Mouse (Mus musculus) activated CD4-positive, CD25-positive, alpha-beta regulatory T cell, adult 4 months (primary cell): ENCODE results near the gene En2. TPM values are rescaled to one million over a fixed set of nuclear protein-coding genes. Genes with fewer than 3 reads are reported as not detected.

Experiments
- ATAC-seq: one replicate; pipeline ENCODE4 v1.8.0; 2017
- polyA plus RNA-seq, 2 experiments: library from polyadenylated mRNA; unstranded; fragments of 100-300 nt; shearing (Covaris generic); gene quantifications; one replicate each; pipeline ENCODE4 v1.2.1; 2017

Gene En2
- polyA plus RNA-seq, 2 experiments from 2014 or later = not detected

DNA sequence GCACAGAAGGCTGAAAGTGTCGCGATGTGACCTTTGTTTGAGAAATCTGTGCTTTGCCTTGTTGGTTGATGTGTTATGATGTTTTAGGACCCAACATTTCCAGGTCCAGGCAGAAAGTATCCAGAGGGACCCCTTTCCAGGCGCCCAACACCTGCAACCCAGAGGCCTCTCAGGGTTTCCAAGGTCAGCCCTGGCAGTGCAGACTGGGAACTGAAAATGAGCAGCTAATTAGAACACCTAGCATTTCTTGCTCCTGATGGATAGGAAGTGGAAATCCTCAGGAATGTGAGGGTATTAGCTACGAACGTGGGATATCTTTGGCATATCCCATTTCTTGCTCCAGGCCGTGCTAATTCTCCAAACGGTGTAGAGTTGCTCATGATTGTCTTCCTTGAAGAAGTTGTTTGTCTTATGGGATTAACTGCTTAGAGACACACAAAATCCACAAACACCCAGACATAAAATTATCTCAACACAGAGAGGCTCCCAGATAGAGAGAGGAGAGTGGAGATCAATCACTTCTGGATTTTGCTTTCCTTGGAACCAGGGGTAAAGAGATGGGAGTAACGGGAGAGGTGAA lies 5.5 kb upstream of the En2 start:
- no peak for ATAC-seq

DNA sequence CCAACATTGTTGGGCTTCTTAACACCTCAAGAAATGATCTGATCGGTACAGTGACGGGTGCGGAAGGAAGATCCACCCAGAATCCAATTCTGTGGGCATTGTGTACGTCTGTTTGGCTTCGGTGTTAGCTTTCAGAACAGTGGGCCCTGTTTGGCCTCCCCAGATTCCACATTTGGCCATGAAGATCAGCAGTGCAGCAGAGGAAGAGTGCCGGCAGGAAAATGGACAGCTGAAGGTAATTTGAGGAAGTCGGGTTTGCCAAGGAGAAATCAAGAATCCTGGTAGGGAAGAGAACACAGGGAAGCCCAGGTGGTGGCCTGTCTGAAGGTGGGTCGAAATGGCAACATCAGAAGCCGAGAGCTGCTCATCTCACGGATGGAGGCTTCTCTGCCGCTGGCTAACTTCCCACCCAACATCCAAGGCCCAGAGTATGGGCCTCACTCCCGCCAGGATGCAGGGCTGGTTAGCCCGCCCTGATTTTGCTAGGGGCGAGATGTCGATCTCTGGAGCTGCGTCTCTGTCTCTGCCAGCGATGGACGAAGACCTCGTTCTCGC lies 4.0 kb upstream of the En2 start:
- ATAC-seq = no peak

DNA sequence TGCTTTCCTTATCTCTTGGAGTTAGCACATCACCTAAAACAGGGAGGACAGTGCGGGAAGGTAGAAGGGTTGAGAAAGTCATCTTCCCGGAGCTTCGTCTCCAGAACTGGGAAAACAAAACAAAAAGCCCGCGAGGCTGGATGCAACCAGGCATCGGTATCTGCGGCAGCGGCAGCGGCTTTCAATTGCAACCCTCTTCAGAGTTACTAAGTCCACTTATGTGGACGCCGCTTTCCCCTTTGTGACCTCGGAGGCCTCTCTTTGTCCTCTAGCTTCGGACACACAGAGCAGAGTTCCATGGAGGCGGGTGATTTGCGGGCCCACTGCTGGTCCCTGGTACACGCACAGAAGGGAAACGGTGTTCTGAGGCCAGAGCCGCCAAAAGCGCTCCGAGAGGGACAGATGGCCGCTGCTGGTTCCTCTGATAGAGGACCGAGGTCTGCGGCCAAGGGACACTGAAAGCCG lies 3.5 kb upstream of the En2 start:
- no peak for ATAC-seq

DNA sequence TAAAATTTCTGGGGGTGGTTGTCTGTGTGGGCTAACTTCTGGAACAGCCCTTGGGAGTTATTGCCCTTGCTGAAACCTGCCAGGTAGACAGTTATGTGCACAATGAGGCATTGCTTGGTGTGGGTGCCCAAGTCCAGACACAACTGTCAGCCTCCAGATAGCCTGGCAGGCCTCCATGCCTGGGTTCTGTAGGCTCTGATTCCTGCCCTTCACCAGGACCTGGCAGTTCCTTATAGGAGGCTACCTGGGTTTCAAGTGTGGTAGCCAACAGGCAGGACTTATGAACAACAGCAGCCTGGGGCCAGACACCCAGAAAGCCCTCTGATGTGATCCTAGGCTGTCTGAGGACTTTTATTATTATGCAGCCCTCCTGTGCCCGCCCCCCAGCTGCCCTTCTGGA lies 1.6 kb upstream of the En2 start:
- no peak for ATAC-seq

DNA sequence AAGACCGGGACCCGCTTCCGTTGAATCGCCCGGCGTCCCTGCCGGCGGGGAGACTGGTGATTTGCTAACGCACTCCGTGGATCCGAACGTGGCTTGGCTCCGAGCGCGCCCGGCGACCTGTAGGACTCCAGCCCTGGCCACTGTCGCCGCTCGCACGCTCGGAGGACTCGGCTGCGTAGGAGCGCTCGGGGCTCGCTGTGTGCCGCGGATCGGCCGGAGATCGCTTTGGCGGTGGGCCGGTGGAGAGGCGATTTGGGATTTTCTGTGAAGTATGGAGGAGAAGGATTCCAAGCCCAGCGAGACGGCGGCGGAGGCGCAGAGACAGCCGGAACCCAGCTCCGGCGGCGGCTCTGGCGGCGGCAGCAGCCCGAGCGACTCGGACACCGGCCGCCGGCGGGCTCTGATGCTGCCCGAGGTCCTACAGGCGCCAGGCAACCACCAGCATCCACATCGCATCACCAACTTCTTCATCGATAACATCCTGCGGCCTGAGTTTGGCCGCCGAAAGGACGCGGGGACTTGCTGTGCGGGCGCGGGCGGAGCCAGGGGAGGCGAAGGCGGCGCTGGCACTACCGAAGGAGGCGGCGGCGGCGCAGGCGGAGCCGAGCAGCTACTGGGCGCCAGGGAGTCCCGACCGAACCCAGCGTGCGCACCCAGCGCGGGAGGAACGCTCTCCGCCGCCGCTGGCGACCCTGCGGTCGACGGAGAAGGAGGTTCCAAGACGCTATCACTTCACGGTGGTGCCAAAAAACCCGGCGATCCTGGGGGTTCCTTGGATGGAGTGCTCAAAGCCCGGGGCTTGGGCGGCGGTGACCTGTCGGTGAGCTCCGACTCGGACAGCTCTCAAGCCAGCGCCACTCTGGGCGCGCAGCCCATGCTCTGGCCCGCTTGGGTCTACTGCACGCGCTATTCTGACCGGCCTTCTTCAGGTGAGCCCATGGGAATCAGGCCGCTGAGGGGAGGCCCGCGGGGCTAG lies 1.1 kb downstream of the En2 start:
- ATAC-seq = no peak

DNA sequence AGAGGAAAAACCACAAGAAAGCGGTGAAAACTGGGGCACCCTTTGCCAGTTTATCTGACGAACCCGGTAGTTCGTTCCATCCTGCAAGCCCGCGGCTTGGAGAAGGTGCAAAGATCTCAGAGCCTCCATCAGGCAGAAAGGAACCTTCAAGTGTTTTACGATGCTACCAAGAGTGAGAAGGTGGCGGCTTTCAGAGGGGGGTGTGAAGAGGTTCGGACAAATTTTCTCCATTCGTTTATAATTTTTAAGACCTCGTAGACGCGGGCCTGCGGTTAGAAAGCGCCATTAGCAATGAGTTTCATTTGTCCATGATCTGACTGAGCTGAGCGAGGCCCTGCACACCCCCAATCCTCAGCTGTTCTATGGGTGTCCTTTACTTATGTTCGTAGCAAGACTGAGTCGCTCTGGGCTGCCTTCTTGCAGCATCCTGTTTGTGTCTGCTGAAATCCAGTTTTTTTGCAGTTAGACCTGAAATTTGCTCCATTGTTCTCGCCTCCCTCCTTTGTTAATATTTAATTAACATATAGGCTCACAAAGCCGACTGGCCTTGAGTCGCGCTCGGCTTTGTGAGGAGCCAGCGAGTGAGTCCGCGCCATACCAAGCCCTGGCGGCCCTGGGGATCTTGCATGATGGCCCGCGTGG lies 2.2 kb downstream of the En2 start:
- ATAC-seq = no peak

DNA sequence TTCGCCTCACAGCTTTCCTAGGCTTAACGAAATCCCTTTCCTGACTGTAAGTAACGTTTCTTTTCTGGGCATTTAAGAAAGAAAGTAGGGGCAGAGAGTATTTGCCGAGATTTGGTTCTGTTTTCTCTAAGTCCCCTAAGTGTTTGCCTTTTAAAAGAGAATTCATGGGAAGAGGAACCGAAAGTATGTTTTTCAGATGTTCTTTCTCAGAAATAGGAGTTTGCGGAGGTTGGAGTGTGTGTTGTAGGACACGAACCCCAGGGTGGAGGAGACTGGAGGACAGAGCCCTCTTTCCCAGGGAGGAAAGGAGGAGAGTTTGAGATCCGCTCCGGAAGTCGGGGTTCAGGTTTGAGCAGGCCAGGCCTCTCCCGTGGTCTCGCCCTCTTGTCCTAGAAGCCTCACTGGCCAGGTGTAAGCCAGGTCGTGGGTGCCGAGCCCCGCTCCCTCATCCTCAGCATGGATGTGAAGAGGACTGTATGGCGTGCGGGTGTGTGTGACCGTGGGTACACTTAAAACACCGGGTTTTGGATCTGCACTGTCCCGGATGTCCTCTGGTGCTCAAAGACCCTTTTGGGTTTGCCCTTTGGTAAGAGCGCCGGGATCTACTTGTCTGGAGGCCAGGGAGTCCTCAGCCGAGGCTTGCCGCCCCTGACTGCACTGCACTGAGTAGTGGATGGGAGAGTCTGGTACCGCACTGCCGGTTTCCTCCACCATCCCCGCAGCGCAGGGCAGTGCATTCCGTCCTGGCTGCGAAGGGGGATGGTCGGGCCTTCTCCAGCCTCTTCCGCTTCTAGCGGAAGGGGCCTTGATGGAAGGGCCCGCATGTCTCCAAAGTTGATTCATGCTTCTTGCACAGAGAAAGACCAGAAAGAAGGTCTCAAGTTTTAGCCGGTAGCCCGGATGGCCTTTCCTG lies 3.0 kb downstream of the En2 start:
- no peak for ATAC-seq

DNA sequence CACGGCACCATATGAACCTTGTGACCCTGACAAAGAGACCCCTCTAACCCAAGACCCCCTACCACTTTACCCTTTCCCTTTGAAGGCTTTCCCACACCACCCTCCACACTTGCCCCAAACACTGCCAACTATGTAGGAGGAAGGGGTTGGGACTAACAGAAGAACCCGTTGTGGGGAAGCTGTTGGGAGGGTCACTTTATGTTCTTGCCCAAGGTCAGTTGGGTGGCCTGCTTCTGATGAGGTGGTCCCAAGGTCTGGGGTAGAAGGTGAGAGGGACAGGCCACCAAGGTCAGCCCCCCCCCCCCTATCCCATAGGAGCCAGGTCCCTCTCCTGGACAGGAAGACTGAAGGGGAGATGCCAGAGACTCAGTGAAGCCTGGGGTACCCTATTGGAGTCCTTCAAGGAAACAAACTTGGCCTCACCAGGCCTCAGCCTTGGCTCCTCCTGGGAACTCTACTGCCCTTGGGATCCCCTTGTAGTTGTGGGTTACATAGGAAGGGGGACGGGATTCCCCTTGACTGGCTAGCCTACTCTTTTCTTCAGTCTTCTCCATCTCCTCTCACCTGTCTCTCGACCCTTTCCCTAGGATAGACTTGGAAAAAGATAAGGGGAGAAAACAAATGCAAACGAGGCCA lies 3.8 kb downstream of the En2 start:
- no peak for ATAC-seq

DNA sequence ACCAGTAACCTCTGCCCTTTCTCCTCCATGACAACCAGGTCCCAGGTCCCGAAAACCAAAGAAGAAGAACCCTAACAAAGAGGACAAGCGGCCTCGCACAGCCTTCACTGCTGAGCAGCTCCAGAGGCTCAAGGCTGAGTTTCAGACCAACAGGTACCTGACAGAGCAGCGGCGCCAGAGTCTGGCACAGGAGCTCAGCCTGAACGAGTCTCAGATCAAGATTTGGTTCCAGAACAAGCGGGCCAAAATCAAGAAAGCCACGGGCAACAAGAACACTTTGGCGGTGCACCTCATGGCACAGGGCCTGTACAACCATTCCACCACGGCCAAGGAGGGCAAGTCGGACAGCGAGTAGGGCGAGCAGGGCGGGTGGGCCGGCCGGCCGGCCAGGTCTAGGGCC lies 4.6 kb downstream of the En2 start:
- no peak for ATAC-seq

DNA sequence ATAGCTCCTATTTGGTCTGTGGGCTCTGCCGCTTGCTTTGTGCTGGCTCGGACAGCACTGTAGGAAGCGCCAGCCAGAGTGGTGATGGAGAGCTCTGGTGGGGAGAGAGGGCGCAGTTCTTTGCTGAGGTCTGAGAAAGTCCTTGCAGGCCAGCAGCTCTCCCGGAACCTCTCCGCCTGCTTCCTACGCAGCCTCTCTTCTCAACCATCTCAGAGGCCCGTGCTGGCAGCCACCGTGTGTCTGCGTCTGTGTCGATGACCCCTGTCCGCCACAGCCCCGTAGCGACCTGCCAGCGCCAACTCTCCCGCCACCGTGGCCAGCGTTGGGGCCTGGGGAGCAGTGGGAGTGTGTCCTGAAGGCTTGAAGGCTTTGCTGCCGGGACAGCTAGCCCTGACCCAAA lies 5.4 kb downstream of the En2 start:
- ATAC-seq = no peak

DNA sequence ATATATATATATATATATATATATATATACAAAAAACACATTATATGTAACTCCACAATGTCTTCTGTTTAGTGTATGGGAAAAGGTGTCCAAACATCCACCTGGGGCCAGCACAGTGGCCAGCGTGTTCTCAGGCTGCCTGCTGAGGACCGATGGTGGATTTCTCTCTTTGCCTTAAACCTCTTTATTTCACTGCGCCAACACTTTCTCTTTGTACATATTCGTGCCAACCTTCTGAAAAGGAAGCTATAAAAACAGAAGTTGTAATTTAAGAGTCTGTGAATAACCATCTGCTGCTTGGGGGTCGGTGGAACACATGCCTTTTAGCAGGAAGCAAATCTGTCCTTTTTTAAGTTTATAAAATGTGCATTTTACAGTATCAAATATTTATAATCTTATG lies 6.2 kb downstream of the En2 start:
- ATAC-seq = no peak

DNA sequence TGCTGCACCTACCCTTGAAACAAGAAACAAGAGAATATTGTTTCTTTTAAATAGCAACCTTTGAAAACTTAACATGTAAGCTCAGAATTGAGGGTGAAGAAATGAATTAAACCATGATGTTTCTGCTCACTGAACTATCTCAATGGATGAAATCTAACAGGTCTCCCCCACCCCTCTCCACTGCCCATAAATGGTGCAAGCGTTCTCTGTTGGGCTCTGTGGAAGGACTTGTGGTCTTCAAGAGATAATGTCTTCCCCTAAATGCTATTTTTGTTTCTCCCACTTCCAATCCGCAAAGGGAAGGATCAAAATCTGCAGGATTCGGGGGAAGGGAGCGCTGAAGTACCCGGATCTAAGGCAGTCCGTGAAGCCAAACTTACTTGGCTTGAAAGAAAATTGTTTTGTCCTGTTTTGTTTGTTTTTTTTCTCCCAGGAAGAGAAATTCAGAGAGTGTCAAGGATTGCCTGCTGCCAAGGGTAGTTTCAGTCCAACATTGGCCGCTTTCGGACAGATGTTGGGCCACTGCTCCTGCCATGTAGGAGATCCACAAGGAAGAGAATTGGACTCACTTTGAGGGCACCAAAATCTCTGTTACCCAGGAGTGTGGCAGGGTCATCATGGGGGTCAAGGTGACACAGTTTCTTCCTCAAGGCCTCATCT lies 6.9 kb downstream of the En2 start:
- ATAC-seq = no peak

DNA sequence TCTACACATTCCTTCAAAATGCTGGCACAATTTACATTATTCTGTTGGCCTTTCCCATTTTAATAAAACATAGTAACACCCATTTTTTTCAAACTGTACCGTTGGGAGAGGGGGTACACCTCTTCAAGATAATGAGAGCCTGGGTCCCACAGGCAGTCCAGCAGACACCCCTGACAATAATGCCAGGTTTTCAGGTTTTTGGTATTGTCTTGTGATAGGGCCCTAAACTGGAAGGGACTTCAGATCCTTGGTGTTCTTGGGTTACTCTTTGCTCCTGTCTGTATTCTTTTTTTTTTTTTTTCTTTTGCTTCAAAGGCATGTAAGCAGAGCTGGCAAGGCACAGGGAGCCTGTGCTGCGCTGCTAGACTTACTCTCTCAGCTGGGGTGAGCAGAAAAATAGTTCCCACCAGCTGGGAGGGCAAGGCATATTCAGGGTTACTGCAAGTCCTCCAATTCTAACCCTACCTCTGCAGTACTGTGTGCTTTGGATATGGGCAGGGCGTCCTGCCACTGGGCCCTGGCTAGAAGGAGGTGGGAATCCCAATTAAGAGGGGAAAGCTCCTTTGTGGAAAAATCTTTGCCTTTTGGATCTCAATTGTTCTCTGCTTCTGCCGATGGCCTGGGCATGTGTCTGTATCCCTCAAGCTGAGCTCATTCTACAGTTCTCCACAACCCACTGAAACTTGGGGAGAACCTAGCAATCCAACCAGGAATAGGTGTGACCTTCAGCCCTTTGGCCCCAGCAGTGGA lies 7.6 kb downstream of the En2 start:
- ATAC-seq = no peak

DNA sequence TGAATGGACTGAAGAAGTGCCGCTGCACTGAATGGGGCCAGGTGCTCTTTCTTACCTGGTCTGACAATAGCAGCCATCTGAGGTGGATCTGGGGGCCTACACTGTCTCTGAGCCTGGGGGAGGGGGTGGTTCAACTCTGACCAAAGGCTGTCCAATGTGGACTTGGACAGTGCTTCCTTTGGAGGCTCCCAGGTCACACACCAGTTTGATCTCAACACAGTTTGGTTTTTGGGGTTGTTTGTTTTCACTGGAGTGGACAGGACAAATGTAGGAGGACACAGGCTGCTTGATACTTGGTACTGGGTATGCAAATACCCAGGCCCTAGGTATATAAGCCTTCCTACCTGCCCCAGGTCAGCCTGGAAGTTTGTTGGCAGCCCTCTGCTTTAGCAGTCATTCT lies 8.2 kb downstream of the En2 start:
- ATAC-seq = no peak

DNA sequence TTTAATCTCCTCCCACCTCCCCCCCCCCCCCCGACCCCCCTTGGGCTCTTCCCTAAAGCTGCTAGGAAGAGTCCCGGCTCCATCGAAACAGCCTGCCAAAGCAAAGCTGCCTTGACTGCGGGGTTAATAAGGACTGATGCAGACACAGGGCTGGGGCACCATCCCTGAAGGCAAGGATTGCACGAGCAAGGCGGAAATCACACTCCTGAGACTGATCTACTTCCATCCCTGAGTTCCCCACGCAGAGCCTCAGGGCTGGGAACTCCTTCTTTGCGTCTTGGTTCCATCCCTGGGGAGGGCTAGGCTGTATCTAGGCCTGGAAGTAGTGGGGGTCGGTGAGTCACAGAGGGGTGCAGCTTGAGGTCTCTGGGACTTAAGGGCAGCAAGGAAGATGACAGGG lies 8.6 kb downstream of the En2 start:
- no peak for ATAC-seq

DNA sequence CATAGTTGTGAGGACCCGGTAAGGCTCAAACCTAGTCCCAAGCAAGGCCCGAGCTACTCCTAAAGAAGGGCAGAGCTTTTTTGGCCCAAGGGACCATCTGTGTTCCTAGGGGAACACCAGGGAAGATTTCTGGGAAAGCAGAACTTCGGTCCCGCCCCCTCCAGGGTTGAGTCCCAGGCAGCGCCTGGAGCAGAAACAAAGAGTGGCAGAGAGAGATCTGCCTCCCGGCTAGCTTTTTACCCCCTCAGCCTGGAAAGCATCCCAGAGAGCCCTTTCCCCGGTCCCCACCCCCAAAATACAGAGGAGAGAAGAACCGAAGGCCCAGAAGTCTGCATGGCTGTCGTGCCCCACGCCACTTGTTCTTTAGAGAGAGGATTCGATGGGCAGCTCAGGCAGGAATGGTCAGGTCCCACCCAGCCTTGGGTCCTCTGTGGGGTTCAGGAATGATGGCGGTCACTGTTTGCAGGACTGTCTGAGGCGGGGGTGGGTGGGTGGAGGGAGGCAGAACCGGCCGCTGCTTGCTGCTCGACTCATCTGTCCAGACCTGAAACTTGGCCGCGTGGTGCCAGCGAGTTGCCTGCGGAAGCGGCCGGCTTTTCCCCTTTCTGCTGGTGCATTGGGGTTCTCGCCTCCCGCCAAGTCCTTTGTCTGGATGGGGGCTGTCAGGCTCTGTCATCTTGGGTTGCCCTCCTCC lies 9.5 kb downstream of the En2 start:
- no peak for ATAC-seq

DNA sequence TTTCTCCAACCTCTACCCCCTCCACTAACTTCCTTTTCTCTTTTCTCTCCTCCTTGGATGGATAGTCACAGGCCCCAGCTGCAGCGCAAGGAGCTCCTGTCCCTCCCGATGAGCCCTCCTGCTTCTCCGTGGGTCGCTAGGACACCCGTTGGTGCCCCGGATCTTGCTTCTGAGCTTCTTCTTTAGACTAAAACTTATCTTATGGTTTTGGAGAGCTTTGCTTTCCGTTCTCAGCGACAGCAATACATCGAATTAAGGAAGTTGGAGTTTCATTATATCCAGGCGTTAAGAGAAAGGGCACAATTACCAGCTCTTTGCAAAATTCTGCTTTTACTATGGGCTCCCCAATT lies 10.1 kb downstream of the En2 start:
- no peak for ATAC-seq

DNA sequence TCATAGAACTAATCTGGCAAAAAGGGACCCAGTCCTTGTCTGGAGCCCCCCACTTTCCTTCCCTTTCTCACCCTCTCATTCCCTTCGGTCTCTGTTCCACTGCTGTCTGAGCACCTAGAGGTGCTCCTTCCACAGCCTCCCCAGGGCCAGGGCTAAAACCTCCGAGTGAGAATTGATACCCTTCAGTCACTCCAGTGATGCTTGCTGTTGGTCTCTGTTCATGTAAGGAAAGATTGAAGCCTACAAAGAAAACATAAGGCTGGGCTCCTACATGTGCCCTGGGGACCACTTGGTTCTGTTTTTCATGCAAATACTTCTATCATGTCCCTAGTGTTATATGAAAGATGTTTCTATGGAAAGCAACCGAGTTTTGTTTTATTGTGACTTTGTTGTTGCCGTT lies 10.5 kb downstream of the En2 start:
- no peak for ATAC-seq

DNA sequence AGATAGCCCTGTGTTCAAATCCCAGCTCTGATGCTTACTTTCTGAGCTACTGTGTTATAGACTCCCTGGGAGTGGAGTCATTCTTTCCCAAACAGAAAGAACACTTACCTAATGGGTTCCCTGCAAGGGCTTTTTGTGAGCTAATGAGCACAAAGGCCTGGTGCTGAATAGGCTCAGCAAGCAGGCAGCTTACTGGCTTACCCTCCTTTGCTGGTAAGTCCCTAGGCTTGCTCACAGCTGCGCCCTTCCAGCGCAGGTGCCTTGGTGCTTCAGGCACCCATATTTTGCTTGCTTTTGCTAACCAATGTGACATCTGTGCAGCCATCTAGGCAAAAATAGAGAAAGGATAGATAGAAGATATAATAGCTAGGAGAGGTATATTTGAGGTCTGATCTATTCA lies 11.1 kb downstream of the En2 start:
- no peak for ATAC-seq

DNA sequence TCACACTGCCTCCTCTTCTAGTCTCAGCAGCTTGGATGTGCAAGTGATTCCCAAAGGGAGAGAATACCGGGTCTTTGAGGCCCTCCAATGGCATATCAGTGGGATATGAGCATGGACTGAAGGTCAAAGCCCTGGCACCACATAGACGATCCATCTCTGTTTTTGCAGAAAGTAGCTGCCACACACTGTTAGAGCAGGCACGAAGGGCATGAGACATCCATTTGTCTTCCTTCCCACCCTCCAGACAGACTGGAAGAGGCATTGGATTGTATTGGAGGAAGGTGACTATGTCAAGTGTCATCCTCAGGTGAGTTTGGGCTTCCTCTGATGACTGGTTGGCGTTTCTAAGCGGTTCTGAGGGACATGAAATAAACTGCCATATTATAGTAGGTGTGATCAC lies 12.8 kb downstream of the En2 start:
- ATAC-seq = no peak
